Mouse (Mus musculus): ENCODE data around the gene Zkscan5. TPM values are rescaled to one million over a fixed set of nuclear protein-coding genes. Genes with fewer than 3 reads are reported as not detected.
"Not testable (repeated sequence)": the region's sequence is repeated elsewhere in the genome, so short reads cannot be mapped to it uniquely, and the experiment has no call there.

The Zkscan5 gene
- polyA plus RNA-seq, 1 experiment from 2014 or later = 13.6 TPM

DNA sequence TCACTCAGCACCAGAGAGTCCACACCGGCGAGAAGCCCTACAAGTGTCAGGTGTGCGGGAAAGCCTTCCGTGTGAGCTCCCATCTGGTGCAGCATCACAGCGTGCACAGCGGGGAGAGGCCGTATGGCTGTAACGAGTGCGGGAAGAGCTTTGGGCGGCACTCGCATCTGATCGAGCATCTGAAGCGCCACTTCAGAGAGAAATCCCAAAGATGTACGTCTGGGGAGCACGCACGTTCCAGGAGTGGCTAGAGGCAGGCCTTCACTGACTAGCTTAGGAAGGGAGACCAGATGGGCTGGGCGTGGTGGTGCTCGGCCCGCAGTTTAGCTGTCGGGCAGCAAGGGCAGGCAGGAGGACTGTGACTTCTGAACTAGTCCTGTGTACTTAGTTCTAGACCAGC, 14.3 kb downstream of the Zkscan5 start:
- Histone ChIP-seq H3K27me3 (replicated peaks; ENCODE audit: control insufficient read depth, insufficient read depth, low read length) (no peaks in the 10 kb centered on the region), H3K4me2 (ENCODE audit: low read length) (no peak overlapping the region), H3K36me3 (ENCODE audit: control insufficient read depth, insufficient read depth, low read length) (peaks cover 45% of the 10 kb centered on the region), H3K4me1 (replicated peaks; ENCODE audit: control insufficient read depth, insufficient read depth, low read length) (no peaks in the 10 kb centered on the region), H3K9ac (ENCODE audit: low read length) (no peak overlapping the region), H3K4me3 (ENCODE audit: low read depth, low read length) (no peak overlapping the region), H3K9me3 (ENCODE audit: control insufficient read depth, low read length) (no peaks in the 10 kb centered on the region), H3K27ac (ENCODE audit: low read depth) (no peak overlapping the region)
- ATAC-seq (replicated peaks; ENCODE audit: low FRiP score, low TSS enrichment, low read depth) (no peak), DNase-seq (ENCODE audit: low spot score) (no peak)
- WGBS = 94% methylated on average over 20 of the region's 20 CpGs

DNA sequence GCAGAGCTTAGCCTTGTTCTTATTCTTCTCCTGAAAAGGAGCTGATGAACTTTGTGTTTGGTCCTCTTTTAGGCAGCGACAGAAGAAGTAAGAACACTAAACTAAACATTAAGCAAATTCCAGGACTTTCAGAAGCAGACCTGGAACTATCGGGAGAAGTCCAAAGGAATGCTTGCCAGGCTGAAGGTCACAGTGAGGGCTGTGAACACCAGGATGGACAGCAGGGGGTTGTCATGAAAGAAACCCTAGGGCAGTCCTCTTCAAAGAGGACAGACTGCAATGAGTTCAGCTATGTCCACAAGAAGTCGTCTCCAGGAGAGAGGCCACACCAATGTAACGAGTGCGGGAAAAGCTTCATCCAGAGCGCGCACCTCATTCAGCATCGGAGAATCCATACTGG, 15.6 kb downstream of the Zkscan5 start:
- DNase-seq (ENCODE audit: low spot score) (no peak), ATAC-seq (replicated peaks; ENCODE audit: low FRiP score, low TSS enrichment, low read depth) (no peak)
- no peaks in the 10 kb centered on the region for H3K4me1 ChIP-seq (replicated peaks; ENCODE audit: control insufficient read depth, insufficient read depth, low read length)
- H3K36me3 ChIP-seq (ENCODE audit: control insufficient read depth, insufficient read depth, low read length) = peaks cover 43% of the 10 kb centered on the region
- no peaks in the 10 kb centered on the region for H3K9me3 ChIP-seq (ENCODE audit: control insufficient read depth, low read length)
- H3K27me3 ChIP-seq (replicated peaks; ENCODE audit: control insufficient read depth, insufficient read depth, low read length) = no peaks in the 10 kb centered on the region
- no peak overlapping the region for H3K9ac ChIP-seq (ENCODE audit: low read length)
- H3K27ac ChIP-seq (ENCODE audit: low read depth) = no peak overlapping the region
- no peak overlapping the region for H3K4me2 ChIP-seq (ENCODE audit: low read length)
- WGBS = 93% methylated on average over 8 of the region's 8 CpGs
- H3K4me3 ChIP-seq (ENCODE audit: low read depth, low read length) = no peak overlapping the region

DNA sequence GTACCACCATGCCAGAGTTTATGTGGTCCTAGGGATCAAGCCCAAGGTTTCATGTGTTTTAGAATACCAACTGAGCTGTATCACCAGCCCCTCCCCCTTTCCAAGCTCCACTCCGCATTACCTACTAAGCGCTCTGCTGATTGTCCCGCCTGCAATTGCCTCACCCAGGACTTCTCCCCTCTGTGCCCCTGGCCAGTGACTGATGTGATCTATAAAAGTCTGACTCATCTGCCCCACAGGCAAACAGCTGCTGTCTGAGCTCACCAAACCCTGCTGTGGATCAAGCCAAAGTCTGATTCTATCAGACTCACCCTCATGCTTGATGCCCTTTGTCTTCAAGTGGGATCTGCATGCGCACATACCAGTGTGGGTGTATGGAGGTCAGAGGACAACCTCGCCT, 18.5 kb downstream of the Zkscan5 start:
- no peak overlapping the region for H3K9ac ChIP-seq (ENCODE audit: low read length)
- 71% methylated on average over 5 of the region's 5 CpGs for WGBS
- no peaks in the 10 kb centered on the region for H3K27me3 ChIP-seq (replicated peaks; ENCODE audit: control insufficient read depth, insufficient read depth, low read length)
- no peak overlapping the region for H3K27ac ChIP-seq (ENCODE audit: low read depth)
- ATAC-seq (replicated peaks; ENCODE audit: low FRiP score, low TSS enrichment, low read depth) (peak; percentile 42; the same call in 1 of the 2 replicates), DNase-seq (ENCODE audit: low spot score) (no peak)
- H3K4me1 ChIP-seq (replicated peaks; ENCODE audit: control insufficient read depth, insufficient read depth, low read length) = no peaks in the 10 kb centered on the region
- H3K4me2 ChIP-seq (ENCODE audit: low read length) = no peak overlapping the region
- H3K36me3 ChIP-seq (ENCODE audit: control insufficient read depth, insufficient read depth, low read length) = peaks cover 43% of the 10 kb centered on the region
- H3K4me3 ChIP-seq (ENCODE audit: low read depth, low read length) = no peak overlapping the region
- H3K9me3 ChIP-seq (ENCODE audit: control insufficient read depth, low read length) = no peaks in the 10 kb centered on the region

DNA sequence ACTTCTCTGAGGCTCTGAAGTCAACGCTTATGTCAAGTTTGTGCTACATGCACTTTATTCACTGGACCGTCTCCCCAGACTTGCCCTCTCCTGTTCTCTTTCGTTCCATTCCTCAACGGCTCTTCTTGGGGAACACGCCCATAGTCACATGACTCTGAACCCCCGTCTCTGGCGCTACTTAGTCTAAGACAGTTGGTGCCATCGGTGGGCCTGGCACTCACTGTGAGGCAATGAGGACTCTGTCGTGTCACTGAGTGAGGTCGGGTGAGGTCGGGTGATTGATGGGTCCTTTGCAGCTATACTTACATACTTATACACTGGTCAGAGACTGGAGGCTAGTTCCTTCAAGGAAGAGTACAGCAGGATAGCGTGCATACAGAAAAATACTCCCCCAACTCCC, 19.0 kb downstream of the Zkscan5 start:
- WGBS = 82% methylated on average over 12 of the region's 12 CpGs
- no peak overlapping the region for H3K27ac ChIP-seq (ENCODE audit: low read depth)
- ATAC-seq (replicated peaks; ENCODE audit: low FRiP score, low TSS enrichment, low read depth) = no peak

DNA sequence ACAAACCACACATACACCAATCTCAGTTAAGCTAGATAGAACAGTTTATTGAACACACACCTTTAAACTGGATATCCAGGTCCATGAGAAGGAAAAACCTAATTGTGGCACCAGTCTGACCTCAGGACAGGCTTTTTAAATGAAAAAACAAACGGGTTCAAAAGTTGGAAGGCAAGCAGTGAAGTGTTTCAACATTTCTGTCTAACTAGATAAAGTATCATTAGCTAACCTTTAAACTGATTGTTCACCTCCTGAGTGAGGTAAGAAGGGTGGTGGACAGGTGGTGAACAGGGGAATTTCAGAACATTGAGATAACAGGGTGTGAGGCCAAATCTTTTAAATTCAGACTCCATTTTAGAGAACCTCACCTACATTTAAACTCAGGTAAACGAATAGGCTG, 22.1 kb downstream of the Zkscan5 start:
- no peak for ATAC-seq (replicated peaks; ENCODE audit: low FRiP score, low TSS enrichment, low read depth)
- WGBS = 61% methylated on average over 2 of the region's 2 CpGs

More for the DNA sequence above, 19.0 kb downstream of the Zkscan5 start:
- H3K4me3 ChIP-seq (ENCODE audit: low read depth, low read length) = no peak overlapping the region
- no peak for DNase-seq (ENCODE audit: low spot score)
- no peaks in the 10 kb centered on the region for H3K27me3 ChIP-seq (replicated peaks; ENCODE audit: control insufficient read depth, insufficient read depth, low read length)
- no peaks in the 10 kb centered on the region for H3K9me3 ChIP-seq (ENCODE audit: control insufficient read depth, low read length)
- H3K4me1 ChIP-seq (replicated peaks; ENCODE audit: control insufficient read depth, insufficient read depth, low read length) = no peaks in the 10 kb centered on the region
- no peak overlapping the region for H3K4me2 ChIP-seq (ENCODE audit: low read length)
- no peak overlapping the region for H3K9ac ChIP-seq (ENCODE audit: low read length)
- H3K36me3 ChIP-seq (ENCODE audit: control insufficient read depth, insufficient read depth, low read length) = peaks cover 38% of the 10 kb centered on the region

DNA sequence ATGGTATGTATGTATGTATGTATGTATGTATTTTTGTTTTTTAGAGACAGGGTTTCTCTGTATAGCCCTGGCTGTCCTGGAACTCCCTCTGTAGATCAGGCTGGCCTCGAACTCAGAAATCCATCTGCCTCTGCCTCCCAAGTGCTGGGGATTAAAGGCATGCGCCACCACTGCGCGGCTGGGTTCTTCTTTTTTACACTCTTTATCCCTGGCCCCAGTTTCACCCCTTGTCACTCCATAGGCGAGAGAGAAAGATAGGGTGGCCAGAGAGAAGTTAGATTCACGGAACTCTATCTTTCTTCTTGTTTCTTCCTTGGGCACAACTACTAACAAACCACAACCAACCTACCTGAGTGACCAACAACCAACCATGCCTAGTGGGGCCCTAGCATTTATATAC, 24.9 kb downstream of the Zkscan5 start:
- not testable (repeated sequence) for DNase-seq (ENCODE audit: low spot score); H3K27me3 ChIP-seq (replicated peaks; ENCODE audit: control insufficient read depth, insufficient read depth, low read length); ATAC-seq (replicated peaks; ENCODE audit: low FRiP score, low TSS enrichment, low read depth); H3K27ac ChIP-seq (ENCODE audit: low read depth); H3K9ac ChIP-seq (ENCODE audit: low read length); H3K9me3 ChIP-seq (ENCODE audit: control insufficient read depth, low read length); H3K4me3 ChIP-seq (ENCODE audit: low read depth, low read length); H3K4me2 ChIP-seq (ENCODE audit: low read length)
- 83% methylated on average over 6 of the region's 6 CpGs for WGBS
- peaks cover 12% of the 10 kb centered on the region; the same call in 1 of the 2 replicates for H3K4me1 ChIP-seq (replicated peaks; ENCODE audit: control insufficient read depth, insufficient read depth, low read length)
- H3K36me3 ChIP-seq (ENCODE audit: control insufficient read depth, insufficient read depth, low read length) = peaks cover 10% of the 10 kb centered on the region

More for the DNA sequence above, 22.1 kb downstream of the Zkscan5 start:
- peaks cover 7% of the 10 kb centered on the region for H3K36me3 ChIP-seq (ENCODE audit: control insufficient read depth, insufficient read depth, low read length)
- H3K27me3 ChIP-seq (replicated peaks; ENCODE audit: control insufficient read depth, insufficient read depth, low read length) = no peaks in the 10 kb centered on the region
- H3K4me1 ChIP-seq (replicated peaks; ENCODE audit: control insufficient read depth, insufficient read depth, low read length) = 0 out of 2 replicates have a peak, but pooled peaks cover 4% of the 10 kb centered on the region
- H3K9me3 ChIP-seq (ENCODE audit: control insufficient read depth, low read length) = no peaks in the 10 kb centered on the region
- no peak for DNase-seq (ENCODE audit: low spot score)
- no peak overlapping the region for H3K9ac ChIP-seq (ENCODE audit: low read length)
- H3K4me3 ChIP-seq (ENCODE audit: low read depth, low read length) = no peak overlapping the region
- H3K4me2 ChIP-seq (ENCODE audit: low read length) = no peak overlapping the region
- no peak overlapping the region for H3K27ac ChIP-seq (ENCODE audit: low read depth)

DNA sequence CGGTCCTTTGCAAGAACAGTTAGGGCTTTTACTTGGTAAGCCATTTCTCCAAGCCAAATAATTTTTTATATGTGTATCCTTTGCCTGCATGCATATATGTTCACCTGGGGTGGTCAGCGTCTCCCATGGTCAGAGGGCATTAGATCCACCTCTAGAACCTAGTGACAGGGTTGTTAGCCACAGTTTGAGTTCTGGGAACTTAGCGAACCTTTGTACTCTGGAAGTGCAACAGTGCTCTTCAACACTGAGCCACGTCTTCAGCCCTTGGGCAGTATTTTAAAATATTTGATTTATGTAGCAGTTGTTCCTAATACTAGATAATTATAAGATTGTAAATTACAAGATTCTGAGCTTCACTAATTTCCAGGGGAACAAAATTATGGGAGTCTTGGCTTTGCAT, 26.3 kb downstream of the Zkscan5 start:
- no peak overlapping the region for H3K27ac ChIP-seq (ENCODE audit: low read depth)
- DNase-seq (ENCODE audit: low spot score) (no peak), ATAC-seq (replicated peaks; ENCODE audit: low FRiP score, low TSS enrichment, low read depth) (no peak)
- peak overlapping the region; percentile 98; the same call in 1 of the 2 replicates for H3K9ac ChIP-seq (ENCODE audit: low read length)
- peak overlapping the region; percentile 97; the same call in 1 of the 2 replicates for H3K4me3 ChIP-seq (ENCODE audit: low read depth, low read length)
- H3K9me3 ChIP-seq (ENCODE audit: control insufficient read depth, low read length) = no peaks in the 10 kb centered on the region
- peak overlapping the region; percentile 82 for H3K4me2 ChIP-seq (ENCODE audit: low read length)
- 89% methylated on average over 4 of the region's 4 CpGs for WGBS
- H3K27me3 ChIP-seq (replicated peaks; ENCODE audit: control insufficient read depth, insufficient read depth, low read length) = no peaks in the 10 kb centered on the region
- peaks cover 24% of the 10 kb centered on the region for H3K36me3 ChIP-seq (ENCODE audit: control insufficient read depth, insufficient read depth, low read length)
- peaks cover 12% of the 10 kb centered on the region; the same call in 1 of the 2 replicates for H3K4me1 ChIP-seq (replicated peaks; ENCODE audit: control insufficient read depth, insufficient read depth, low read length)

DNA sequence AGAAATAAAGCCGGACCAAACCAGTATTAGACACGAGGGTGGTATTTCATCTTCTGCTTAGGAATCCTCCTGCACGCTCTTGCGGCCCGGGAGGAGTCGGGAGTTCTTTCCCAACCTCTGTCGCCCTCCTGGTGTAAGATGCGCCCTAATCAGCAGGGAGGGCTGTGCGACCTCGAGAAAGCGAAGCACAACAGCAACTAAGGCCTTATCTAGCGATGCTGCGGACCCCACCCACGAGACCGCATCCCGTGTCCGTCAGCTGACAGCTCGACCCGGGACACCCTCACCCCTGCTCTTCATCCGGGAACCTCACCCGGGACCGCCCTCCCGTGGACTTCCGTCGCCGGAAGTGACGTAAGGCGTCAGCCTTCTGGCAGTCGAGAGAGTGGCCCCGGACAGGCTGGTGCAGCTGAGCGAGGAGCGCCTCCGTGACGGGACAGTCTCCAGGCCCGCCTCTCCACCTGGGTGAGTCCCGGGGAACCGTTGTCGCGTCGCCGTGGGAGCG, 27.1 kb downstream of the Zkscan5 start, which contains the start of gene Zfp655:
Zfp655 (plus strand) TSS at position 349 of the 505 bp plus-strand sequence.
- under 1% methylated on average over 42 of the region's 42 CpGs for WGBS
- Histone ChIP-seq H3K36me3 (ENCODE audit: control insufficient read depth, insufficient read depth, low read length) (peaks cover 32% of the 10 kb centered on the region), H3K27ac (ENCODE audit: low read depth) (peak within 1 kb of the TSS; percentile 91), H3K9ac (ENCODE audit: low read length) (peak within 1 kb of the TSS; percentile 98), H3K27me3 (replicated peaks; ENCODE audit: control insufficient read depth, insufficient read depth, low read length) (no peaks in the 10 kb centered on the region), H3K9me3 (ENCODE audit: control insufficient read depth, low read length) (no peaks in the 10 kb centered on the region), H3K4me3 (ENCODE audit: low read depth, low read length) (peak within 1 kb of the TSS; percentile 97), H3K4me2 (ENCODE audit: low read length) (peak within 1 kb of the TSS; percentile 82), H3K4me1 (replicated peaks; ENCODE audit: control insufficient read depth, insufficient read depth, low read length) (peaks cover 12% of the 10 kb centered on the region; the same call in 1 of the 2 replicates)
- ATAC-seq (replicated peaks; ENCODE audit: low FRiP score, low TSS enrichment, low read depth) (peak; percentile 98), DNase-seq (ENCODE audit: low spot score) (peak; percentile 99)

DNA sequence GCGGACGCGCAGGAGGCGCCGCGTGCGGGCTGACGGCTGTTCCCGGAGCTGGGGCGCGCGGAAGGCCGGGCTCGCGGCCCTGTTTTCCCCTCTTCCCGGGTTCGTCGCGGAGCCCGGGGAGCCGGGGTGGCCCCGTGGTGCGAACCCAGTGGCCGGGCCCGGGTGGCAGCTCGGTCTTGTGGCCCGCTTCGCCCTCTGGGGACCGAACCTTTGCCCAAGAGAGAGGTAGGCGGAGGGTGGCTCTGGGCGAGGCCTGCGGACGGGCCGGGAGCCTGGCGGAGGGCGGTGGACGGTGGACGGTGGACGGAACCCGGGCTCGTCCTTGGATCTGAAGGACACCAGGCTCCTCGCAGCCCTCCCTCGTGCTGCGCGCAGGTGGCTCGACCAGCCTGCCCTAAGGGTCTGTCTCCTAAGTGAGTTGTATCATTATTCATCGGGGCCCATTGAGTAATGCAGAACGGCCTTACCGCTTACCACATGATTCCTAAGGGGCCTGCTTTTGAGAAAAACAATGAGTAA, 27.6 kb downstream of the Zkscan5 start:
- no peaks in the 10 kb centered on the region for H3K9me3 ChIP-seq (ENCODE audit: control insufficient read depth, low read length)
- WGBS = under 1% methylated on average over 48 of the region's 49 CpGs
- no peaks in the 10 kb centered on the region for H3K27me3 ChIP-seq (replicated peaks; ENCODE audit: control insufficient read depth, insufficient read depth, low read length)
- ATAC-seq (replicated peaks; ENCODE audit: low FRiP score, low TSS enrichment, low read depth) (peak; percentile 76), DNase-seq (ENCODE audit: low spot score) (no peak)
- H3K27ac ChIP-seq (ENCODE audit: low read depth) = peak overlapping the region; percentile 91
- H3K36me3 ChIP-seq (ENCODE audit: control insufficient read depth, insufficient read depth, low read length) = peaks cover 36% of the 10 kb centered on the region
- peak overlapping the region; percentile 98 for H3K9ac ChIP-seq (ENCODE audit: low read length)
- peak overlapping the region; percentile 97 for H3K4me3 ChIP-seq (ENCODE audit: low read depth, low read length)
- H3K4me2 ChIP-seq (ENCODE audit: low read length) = peak overlapping the region; percentile 82
- H3K4me1 ChIP-seq (replicated peaks; ENCODE audit: control insufficient read depth, insufficient read depth, low read length) = peaks cover 12% of the 10 kb centered on the region; the same call in 1 of the 2 replicates

Measured in intestine, embryonic 14.5 days (tissue).